Mouse (Mus musculus): ENCODE measurements around the gene Hist1h3a. TPM values are rescaled to one million over a fixed set of nuclear protein-coding genes. Genes with fewer than 3 reads are reported as not detected.
"Not testable (repeated sequence)": the region's sequence is repeated elsewhere in the genome, so short reads cannot be mapped to it uniquely, and the experiment has no call there.

Hist1h3a gene
- polyA plus RNA-seq, 1 experiment from 2014 or later: 1.1 TPM

- no peaks in the 10 kb centered on the region for H3K27me3 ChIP-seq
- no peak overlapping the region for H3K4me3 ChIP-seq
- no peak overlapping the region for H3K27ac ChIP-seq (replicated peaks)
- ATAC-seq (ENCODE audit: low read depth): no peak
- no peak overlapping the region for H3K9ac ChIP-seq
- no peaks in the 10 kb centered on the region for H3K36me3 ChIP-seq
- no peak overlapping the region for H3K4me2 ChIP-seq
- no peaks in the 10 kb centered on the region for H3K9me3 ChIP-seq
- peaks cover 19% of the 10 kb centered on the region for H3K4me1 ChIP-seq (replicated peaks)
Measured at GRCm38 (mm10) chr13:23755000-23755399, 7.2 kb downstream of the Hist1h3a start.

- Histone ChIP-seq H3K4me1 (replicated peaks) (peaks cover 18% of the 10 kb centered on the region), H3K4me3 (no peak overlapping the region), H3K36me3 (no peaks in the 10 kb centered on the region), H3K4me2 (peak overlapping the region; percentile 67; the same call in 1 of the 2 replicates), H3K27me3 (no peaks in the 10 kb centered on the region), H3K27ac (replicated peaks) (no peak overlapping the region), H3K9ac (no peak overlapping the region), H3K9me3 (no peaks in the 10 kb centered on the region)
- 57% methylated on average over 4 of the region's 4 CpGs for WGBS
- ATAC-seq (ENCODE audit: low read depth): no peak
Measured at GRCm38 (mm10) chr13:23753314-23754078, 8.7 kb downstream of the Hist1h3a start.

GRCm38 (mm10) chr13:23752742-23753172 lies 9.4 kb downstream of the Hist1h3a start:
- WGBS: 4% methylated on average over 6 of the region's 6 CpGs
- H3K4me2 ChIP-seq: peak overlapping the region; percentile 67
- peak overlapping the region; percentile 1; the same call in 1 of the 2 replicates for H3K27ac ChIP-seq (replicated peaks)

GRCm38 (mm10) chr13:23752067-23752741 lies 10.0 kb downstream of the Hist1h3a start, which contains the start of gene Hist1h3b:
Hist1h3b (plus strand) TSS chr13:23752267.
- Histone ChIP-seq H3K4me3 (peak within 1 kb of the TSS; percentile 45), H3K4me2 (peak within 1 kb of the TSS; percentile 67), H3K27ac (replicated peaks) (peak within 1 kb of the TSS; percentile 95), H3K9ac (peak within 1 kb of the TSS; percentile 66), H3K4me1 (replicated peaks) (peaks cover 27% of the 10 kb centered on the region)
- H3K9me3 ChIP-seq, H3K36me3 ChIP-seq, H3K27me3 ChIP-seq: not testable (repeated sequence)
- WGBS: 1% methylated on average over 16 of the region's 47 CpGs
- ATAC-seq (ENCODE audit: low read depth): peak; percentile 76

More at GRCm38 (mm10) chr13:23752742-23753172, 9.4 kb downstream of the Hist1h3a start:
- no peak for ATAC-seq (ENCODE audit: low read depth)
- H3K36me3 ChIP-seq: no peaks in the 10 kb centered on the region
- no peaks in the 10 kb centered on the region for H3K9me3 ChIP-seq
- no peak overlapping the region for H3K9ac ChIP-seq
- H3K27me3 ChIP-seq: no peaks in the 10 kb centered on the region
- peaks cover 26% of the 10 kb centered on the region for H3K4me1 ChIP-seq (replicated peaks)
- H3K4me3 ChIP-seq: peak overlapping the region; percentile 23; the same call in 1 of the 2 replicates

GRCm38 (mm10) chr13:23751478-23751956 lies 10.7 kb downstream of the Hist1h3a start:
- peak overlapping the region; percentile 66; the same call in 1 of the 2 replicates for H3K9ac ChIP-seq

DNA sequence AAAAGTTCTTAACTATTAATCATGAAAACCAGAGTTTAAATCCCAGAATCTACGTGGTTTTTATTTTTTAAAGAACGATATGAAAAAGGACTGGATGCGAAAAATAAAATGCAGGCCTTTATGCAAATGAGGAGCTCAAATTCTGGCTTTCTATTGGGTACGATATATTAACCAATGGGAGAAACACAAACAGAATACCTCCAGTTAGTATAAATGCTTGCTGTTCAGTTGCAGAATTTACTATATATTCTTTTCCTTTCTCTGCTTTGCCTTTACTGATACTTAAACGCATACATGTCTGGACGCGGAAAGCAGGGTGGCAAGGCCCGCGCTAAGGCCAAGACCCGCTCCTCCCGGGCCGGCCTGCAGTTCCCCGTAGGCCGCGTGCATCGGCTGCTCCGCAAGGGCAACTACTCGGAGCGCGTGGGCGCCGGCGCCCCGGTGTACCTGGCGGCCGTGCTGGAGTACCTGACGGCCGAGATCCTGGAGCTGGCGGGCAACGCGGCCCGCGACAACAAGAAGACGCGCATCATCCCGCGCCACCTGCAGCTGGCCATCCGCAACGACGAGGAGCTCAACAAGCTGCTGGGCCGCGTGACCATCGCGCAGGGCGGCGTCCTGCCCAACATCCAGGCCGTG lies 11.2 kb downstream of the Hist1h3a start, which contains the start of gene Hist1h2ab:
Gene Hist1h2ab (plus strand): TSS at position 288 of the 639 bp plus-strand sequence.
- H3K9me3 ChIP-seq, H3K36me3 ChIP-seq, H3K27me3 ChIP-seq: not testable (repeated sequence)
- H3K4me1 ChIP-seq (replicated peaks): peaks cover 29% of the 10 kb centered on the region
- H3K4me3 ChIP-seq: peak within 1 kb of the TSS; percentile 45
- H3K27ac ChIP-seq (replicated peaks): peak within 1 kb of the TSS; percentile 95
- peak; percentile 40; the same call in 1 of the 2 replicates for ATAC-seq (ENCODE audit: low read depth)
- peak within 1 kb of the TSS; percentile 67 for H3K4me2 ChIP-seq
- H3K9ac ChIP-seq: peak within 1 kb of the TSS; percentile 66
- 2% methylated on average over 33 of the region's 47 CpGs for WGBS

More at GRCm38 (mm10) chr13:23751478-23751956, 10.7 kb downstream of the Hist1h3a start:
- no peaks in the 10 kb centered on the region for H3K36me3 ChIP-seq
- peak overlapping the region; percentile 95 for H3K27ac ChIP-seq (replicated peaks)
- no peaks in the 10 kb centered on the region for H3K27me3 ChIP-seq
- H3K4me1 ChIP-seq (replicated peaks): peaks cover 29% of the 10 kb centered on the region
- H3K4me3 ChIP-seq: peak overlapping the region; percentile 45
- WGBS: under 1% methylated on average over 11 of the region's 11 CpGs
- ATAC-seq (ENCODE audit: low read depth): peak; percentile 44; the same call in 1 of the 2 replicates
- H3K9me3 ChIP-seq: no peaks in the 10 kb centered on the region
- peak overlapping the region; percentile 67 for H3K4me2 ChIP-seq

- H3K4me2 ChIP-seq: no peak overlapping the region
- H3K4me1 ChIP-seq (replicated peaks): peaks cover 29% of the 10 kb centered on the region
- H3K9me3 ChIP-seq: no peaks in the 10 kb centered on the region
- H3K4me3 ChIP-seq: no peak overlapping the region
- 89% methylated on average over 5 of the region's 5 CpGs for WGBS
- ATAC-seq (ENCODE audit: low read depth): no peak
- no peaks in the 10 kb centered on the region for H3K36me3 ChIP-seq
- H3K27me3 ChIP-seq: no peaks in the 10 kb centered on the region
- no peak overlapping the region; the same call in 1 of the 2 replicates for H3K27ac ChIP-seq (replicated peaks)
- no peak overlapping the region for H3K9ac ChIP-seq
Measured at GRCm38 (mm10) chr13:23749563-23750121, 12.5 kb downstream of the Hist1h3a start.

DNA sequence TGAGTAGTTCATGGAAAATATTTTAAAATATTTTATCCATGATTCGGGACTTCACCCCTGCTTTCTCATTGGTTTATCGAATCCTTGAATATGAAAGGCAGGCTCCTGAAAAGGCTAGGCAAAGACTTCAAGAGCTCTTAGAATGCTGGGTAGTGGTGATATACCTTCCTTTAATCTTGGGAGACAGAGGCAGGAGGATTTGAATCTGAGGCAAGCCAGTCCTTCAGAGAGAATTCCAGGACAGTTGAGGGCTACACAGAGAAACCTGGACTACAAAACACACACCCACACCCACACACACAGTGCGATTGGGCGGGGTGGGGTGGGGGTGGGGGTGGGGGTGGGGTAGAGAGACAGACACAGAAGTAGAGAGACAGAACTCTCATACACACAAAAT lies 14.3 kb downstream of the Hist1h3a start:
- 11% methylated on average over 4 of the region's 4 CpGs for WGBS
- Histone ChIP-seq H3K36me3 (no peaks in the 10 kb centered on the region), H3K9me3 (no peaks in the 10 kb centered on the region), H3K27ac (replicated peaks) (peak overlapping the region; percentile 95), H3K9ac (peak overlapping the region; percentile 36; the same call in 1 of the 2 replicates), H3K4me1 (replicated peaks) (peaks cover 31% of the 10 kb centered on the region), H3K4me2 (peak overlapping the region; percentile 71; the same call in 1 of the 2 replicates), H3K4me3 (no peak overlapping the region), H3K27me3 (no peaks in the 10 kb centered on the region)
- ATAC-seq (ENCODE audit: low read depth): no peak

GRCm38 (mm10) chr13:23747081-23747891 lies 14.9 kb downstream of the Hist1h3a start:
- peaks cover 27% of the 10 kb centered on the region for H3K4me1 ChIP-seq (replicated peaks)
- peak overlapping the region; percentile 95 for H3K27ac ChIP-seq (replicated peaks)
- H3K4me2 ChIP-seq: peak overlapping the region; percentile 71
- H3K9me3 ChIP-seq: no peaks in the 10 kb centered on the region
- WGBS: 3% methylated on average over 13 of the region's 13 CpGs
- no peaks in the 10 kb centered on the region for H3K27me3 ChIP-seq
- H3K36me3 ChIP-seq: no peaks in the 10 kb centered on the region
- peak overlapping the region; percentile 64 for H3K9ac ChIP-seq
- no peak; the same call in 1 of the 2 replicates for ATAC-seq (ENCODE audit: low read depth)
- H3K4me3 ChIP-seq: peak overlapping the region; percentile 41

DNA sequence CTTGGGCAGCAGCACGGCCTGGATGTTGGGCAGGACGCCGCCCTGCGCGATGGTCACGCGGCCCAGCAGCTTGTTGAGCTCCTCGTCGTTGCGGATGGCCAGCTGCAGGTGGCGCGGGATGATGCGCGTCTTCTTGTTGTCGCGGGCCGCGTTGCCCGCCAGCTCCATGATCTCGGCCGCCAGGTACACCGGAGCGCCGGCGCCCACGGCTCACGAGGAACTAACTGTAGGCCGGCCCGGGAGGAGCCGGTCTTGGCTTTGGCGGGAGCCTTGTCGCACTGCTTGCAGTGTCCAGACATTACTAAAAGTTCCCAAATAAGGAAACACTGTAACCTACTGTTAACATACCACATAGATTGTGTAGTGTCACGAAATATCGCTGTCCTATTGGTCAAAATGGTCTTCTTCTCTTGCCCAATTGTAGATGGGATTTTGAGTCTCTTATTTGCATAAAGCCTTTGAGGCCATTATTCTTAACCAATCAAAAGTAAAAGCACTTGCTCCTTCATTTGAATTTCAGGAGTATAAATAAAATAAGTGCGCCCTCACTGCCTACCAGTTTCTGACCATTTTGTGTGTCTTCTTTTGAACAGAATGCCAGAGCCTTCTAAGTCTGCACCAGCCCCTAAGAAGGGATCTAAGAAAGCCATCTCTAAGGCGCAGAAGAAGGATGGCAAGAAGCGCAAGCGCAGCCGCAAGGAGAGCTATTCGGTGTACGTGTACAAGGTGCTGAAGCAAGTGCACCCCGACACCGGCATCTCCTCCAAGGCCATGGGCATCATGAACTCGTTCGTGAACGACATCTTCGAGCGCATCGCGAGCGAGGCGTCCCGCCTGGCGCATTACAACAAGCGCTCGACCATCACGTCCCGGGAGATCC lies 15.7 kb downstream of the Hist1h3a start, which contains the start of gene Hist1h2bb:
Gene Hist1h2bb (plus strand): TSS at position 534 of the 880 bp plus-strand sequence.
- WGBS: under 1% methylated on average over 42 of the region's 58 CpGs
- Histone ChIP-seq H3K4me1 (replicated peaks) (peaks cover 23% of the 10 kb centered on the region), H3K9ac (peak within 1 kb of the TSS; percentile 64), H3K4me2 (peak within 1 kb of the TSS; percentile 71), H3K27ac (replicated peaks) (peak within 1 kb of the TSS; percentile 95), H3K4me3 (peak within 1 kb of the TSS; percentile 41)
- peak; percentile 94 for ATAC-seq (ENCODE audit: low read depth)
- H3K9me3 ChIP-seq, H3K27me3 ChIP-seq, H3K36me3 ChIP-seq: not testable (repeated sequence)
